In the genomic region with DNA sequence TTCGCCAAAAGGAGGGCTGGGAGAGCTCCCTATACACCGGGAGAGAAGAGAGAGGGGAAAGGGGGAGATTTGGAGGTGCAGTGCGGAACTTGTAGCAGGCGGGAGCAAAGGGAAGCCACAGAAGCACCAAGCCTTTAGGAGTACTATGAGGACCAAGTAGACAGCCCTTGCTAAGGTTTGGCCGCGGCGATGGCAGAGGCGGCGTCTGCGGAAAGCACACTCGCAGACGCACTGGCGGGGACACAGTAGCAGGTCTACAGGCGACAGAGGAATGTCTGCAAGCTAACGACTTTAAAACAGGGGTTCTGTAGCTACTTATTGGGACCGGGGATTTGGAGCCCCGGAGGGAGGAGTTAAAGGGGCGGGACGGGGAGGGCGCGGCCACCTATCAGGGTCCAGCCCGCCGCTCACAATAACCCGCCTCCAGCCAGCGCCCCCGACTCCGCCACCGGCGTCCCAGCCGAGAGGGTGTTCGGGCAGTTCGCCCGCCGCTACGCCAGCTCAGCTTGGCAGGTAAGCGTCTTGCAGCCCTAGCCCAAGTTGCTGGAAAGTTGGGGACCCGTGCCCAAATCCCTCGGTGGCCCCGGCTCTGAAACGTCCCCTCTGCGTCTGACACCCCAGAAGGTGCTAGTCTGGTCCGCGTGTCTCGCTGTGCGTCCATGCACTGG, we compare ENCODE assay signal across 8 mouse cellular contexts. TPM values are rescaled to one million over a fixed set of nuclear protein-coding genes. Genes with fewer than 3 reads are reported as not detected.
DNase-seq lines count a peak whose midpoint lies in the region; ATAC-seq and TF ChIP-seq lines count a peak whose summit lies in the region.

A gene (plus strand): TSS at position 439 of the 668 bp plus-strand sequence.

- H3K27ac ChIP-seq in heart, postnatal 0 days (ENCODE audit: low read depth), result peak within 1 kb of the TSS; percentile 97

- H3K4me3 ChIP-seq in erythroblast, embryonic 14.5 days (replicated peaks), result peak within 1 kb of the TSS; percentile 62
- H3K4me3 ChIP-seq in heart, postnatal 0 days (ENCODE audit: low read depth, low read length), result peak within 1 kb of the TSS; percentile 67

- peaks cover 4% of the 10 kb centered on the region; the same call in 1 of the 2 replicates for H3K9me3 ChIP-seq in erythroblast, embryonic 14.5 days (ENCODE audit: control insufficient read depth, low read length)
- H3K9me3 ChIP-seq in heart, postnatal 0 days (replicated peaks; ENCODE audit: control insufficient read depth, low read length), result no peaks in the 10 kb centered on the region

- H3K4me1 ChIP-seq in erythroblast, embryonic 14.5 days (ENCODE audit: control insufficient read depth), result peaks cover 16% of the 10 kb centered on the region
- H3K4me1 ChIP-seq in heart, postnatal 0 days (ENCODE audit: control insufficient read depth, insufficient read depth), result peaks cover 75% of the 10 kb centered on the region

- peak within 1 kb of the TSS; percentile 93 for H3K4me2 ChIP-seq in heart, postnatal 0 days (ENCODE audit: low read depth, low read length)

- H3K36me3 ChIP-seq in erythroblast, embryonic 14.5 days (ENCODE audit: control insufficient read depth), result no peaks in the 10 kb centered on the region
- 0 out of 2 replicates have a peak, but pooled peaks cover under 1% of the 10 kb centered on the region for H3K36me3 ChIP-seq in heart, postnatal 0 days (replicated peaks; ENCODE audit: control insufficient read depth, insufficient read depth, low read length)

- ATAC-seq in heart, postnatal 0 days (ENCODE audit: insufficient read depth, low read depth), result peak; percentile 49
- peak; percentile 55 for ATAC-seq in megakaryocyte, adult 5-6 weeks (ENCODE audit: poor library complexity, severe bottlenecking)

- peak within 1 kb of the TSS; percentile 77 for H3K9ac ChIP-seq in heart, postnatal 0 days (replicated peaks; ENCODE audit: low read depth, low read length)

- no peak for TF ChIP-seq CTCF in heart, postnatal 0 days (IDR thresholded peaks at IDR 0.05; ENCODE audit: low read depth)

- DNase-seq in right cerebral cortex, adult 18-20 months, result peak; percentile 6
- no peak for DNase-seq in right cerebral cortex, postnatal 25 days
- DNase-seq in heart, postnatal 0 days (ENCODE audit: low spot score), result peak; percentile 84
- peak; percentile 80 for DNase-seq in kidney, postnatal 14 days
- peak; percentile 51 to 54 for DNase-seq in spleen, postnatal 10 days (ENCODE audit: low spot score in 2 of 2)
- no peak for DNase-seq in frontal cortex, postnatal 14 days (ENCODE audit: low spot score in 2 of 2)

- 1% methylated on average over 44 of the region's 45 CpGs for WGBS in heart, postnatal 0 days

- H3K27me3 ChIP-seq in erythroblast, embryonic 14.5 days (ENCODE audit: control insufficient read depth), result peaks cover 90% of the 10 kb centered on the region
- H3K27me3 ChIP-seq in heart, postnatal 0 days (ENCODE audit: control insufficient read depth, insufficient read depth, low read length), result no peaks in the 10 kb centered on the region

- TF ChIP-seq EP300 in heart, postnatal 0 days (IDR thresholded peaks at IDR 0.05; ENCODE audit: low read depth), result no peak

RNA-seq across cellular contexts. Expression of the gene that starts here (rescaled TPM):
- not detected in 2 replicates for polyA plus RNA-seq in erythroblast, embryonic 14.5 days (2012)
- 25.8 and 49.6 TPM in 2 replicates for total RNA-seq in heart, postnatal 0 days (2014; rRNA removed; ENCODE audit: low replicate concordance)
- polyA plus RNA-seq in heart, postnatal 0 days (2015; fragmentation: Nextera tagmentation; extraction: Ambion mirVana), result 33.8 and 37.7 TPM in 2 replicates
- total RNA-seq in megakaryocyte, adult 5-6 weeks (2015), result 0.41 TPM in 1 of 2 replicates, not detected in the other
- total RNA-seq in megakaryocyte, adult 5-6 weeks (2017), result 0.40 TPM in 1 of 2 replicates, not detected in the other

Comparison
In these comparisons a context has a peak if more than half of its experiments do, and no peak if none do; other contexts are left out.
1. RNA of the gene that starts here (total RNA-seq): 25.8 to 49.6 TPM in heart, postnatal 0 days; 0.40 to 0.41 TPM in megakaryocyte, adult 5-6 weeks; every median in the first group is over 10 times any median in the second.
2. RNA of the gene that starts here (polyA plus RNA-seq): 33.8 to 37.7 TPM in heart, postnatal 0 days; not detected in erythroblast, embryonic 14.5 days; every median in the first group is over 10 times any median in the second.
3. DNase-seq: peak in right cerebral cortex, adult 18-20 months (single experiment), heart, postnatal 0 days (single experiment), kidney, postnatal 14 days (single experiment) and spleen, postnatal 10 days (2 of 2); none in right cerebral cortex, postnatal 25 days (single experiment) and frontal cortex, postnatal 14 days (0 of 2).
4. Peak in ATAC-seq in megakaryocyte, adult 5-6 weeks; RNA of the gene not detected or under 1 TPM.